Mouse (Mus musculus) cerebellum, adult 2 months (tissue): Measurements from ENCODE around the gene Lrriq4.
A peak's percentile ranks its signal among the peaks of the same experiment; 100 is the strongest.

Source experiments
- CTCF ChIP-seq: fragments of 200-500 bp; IDR thresholded peaks from 2 replicates; pipeline ENCODE4 v1.5.1; 2011; ENCODE audit warnings: low read depth, mild to moderate bottlenecking, control low read depth, low read length, moderate library complexity, borderline replicate concordance; ENCODE audit not compliant: insufficient read depth
- POLR2A ChIP-seq: fragments of 200-500 bp; IDR thresholded peaks from 2 replicates; pipeline ENCODE4 v1.6.1; 2011; ENCODE audit warnings: low read length, control low read depth, borderline replicate concordance; ENCODE audit not compliant: insufficient read depth

DNA sequence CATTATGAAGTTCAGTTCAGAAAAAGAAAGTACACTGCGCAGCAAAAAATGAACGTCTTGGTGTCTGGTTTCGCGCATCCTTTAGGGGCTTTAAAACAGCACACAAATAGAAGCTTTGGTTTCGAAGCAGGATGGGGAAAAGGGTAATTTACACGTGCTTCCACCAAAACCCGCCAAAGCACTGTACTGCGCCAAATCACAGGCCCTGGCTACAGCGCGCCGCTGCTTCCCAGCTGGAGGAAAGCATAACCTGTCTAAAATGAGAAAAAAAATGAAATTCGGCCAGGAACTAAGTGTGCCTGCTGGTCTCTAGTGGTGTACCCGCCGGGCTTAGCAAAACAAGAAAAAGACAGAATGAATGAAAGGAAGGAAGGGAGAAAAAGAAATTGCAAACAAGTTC is 43.6 kb upstream of the Lrriq4 start:
- no peak for TF ChIP-seq CTCF
- 0 out of 2 replicates have a peak, but pooled peaks have one; percentile 18 for TF ChIP-seq POLR2A
